Comparison of ENCODE assay signal across 29 mouse cellular contexts in genomic region chr15:98646737-98647136, GRCm38 (mm10). TPM values are rescaled to one million over a fixed set of nuclear protein-coding genes. Genes with fewer than 3 reads are reported as not detected.
DNase-seq lines count a peak whose midpoint lies in the region; ATAC-seq lines count a peak whose summit lies in the region.
"Had no signal": no experiment of that assay in that cellular context is flagged by ENCODE, and none has a peak within 500 bp of the region (broad histone marks: within the 10 kb centered on the region; RNA-seq: fewer than 3 reads in every experiment).

No protein-coding gene starts in this region.

- no peaks in the 10 kb centered on the region for H3K9me3 ChIP-seq in forebrain, embryonic 16.5 days (ENCODE audit: control insufficient read depth, low read length)
- no peaks in the 10 kb centered on the region for H3K9me3 ChIP-seq in forebrain, embryonic 14.5 days (replicated peaks; ENCODE audit: control insufficient read depth, low read length)
- no peaks in the 10 kb centered on the region for H3K9me3 ChIP-seq in hindbrain, embryonic 16.5 days (ENCODE audit: control insufficient read depth, low read length)
- H3K9me3 ChIP-seq in hindbrain, embryonic 14.5 days (ENCODE audit: control insufficient read depth, low read length): no peaks in the 10 kb centered on the region
- H3K9me3 ChIP-seq in midbrain, embryonic 16.5 days (replicated peaks; ENCODE audit: control insufficient read depth, low read length, poor library complexity, severe bottlenecking): no peaks in the 10 kb centered on the region
- H3K9me3 ChIP-seq in midbrain, embryonic 11.5 days (ENCODE audit: control insufficient read depth, low read length): no peaks in the 10 kb centered on the region
- H3K9me3 ChIP-seq: embryonic facial prominence, embryonic 12.5 days; embryonic facial prominence, embryonic 15.5 days; forebrain, embryonic 13.5 days; G1E; heart, embryonic 12.5 days; heart, embryonic 15.5 days; hindbrain, embryonic 15.5 days; intestine, embryonic 15.5 days had no signal

- H3K4me1 ChIP-seq in forebrain, embryonic 16.5 days (replicated peaks; ENCODE audit: control insufficient read depth, insufficient read depth, low read length): no peaks in the 10 kb centered on the region
- no peaks in the 10 kb centered on the region for H3K4me1 ChIP-seq in forebrain, embryonic 14.5 days (ENCODE audit: control insufficient read depth, insufficient read depth, low read length)
- no peaks in the 10 kb centered on the region for H3K4me1 ChIP-seq in hindbrain, embryonic 16.5 days (ENCODE audit: control insufficient read depth, insufficient read depth, low read depth, low read length)
- no peaks in the 10 kb centered on the region for H3K4me1 ChIP-seq in hindbrain, embryonic 14.5 days (replicated peaks; ENCODE audit: control insufficient read depth, insufficient read depth, low read length)
- no peaks in the 10 kb centered on the region for H3K4me1 ChIP-seq in midbrain, embryonic 16.5 days (ENCODE audit: control insufficient read depth, insufficient read depth, low read length)
- no peaks in the 10 kb centered on the region for H3K4me1 ChIP-seq in midbrain, embryonic 11.5 days (ENCODE audit: control insufficient read depth, insufficient read depth, low read length)
- H3K4me1 ChIP-seq: embryonic facial prominence, embryonic 12.5 days; embryonic facial prominence, embryonic 15.5 days; forebrain, embryonic 13.5 days; heart, embryonic 12.5 days; heart, embryonic 15.5 days; hindbrain, embryonic 15.5 days; intestine, embryonic 15.5 days had no signal

- no peak overlapping the region for H3K27ac ChIP-seq in forebrain, embryonic 16.5 days (ENCODE audit: low read length)
- H3K27ac ChIP-seq in forebrain, embryonic 14.5 days (ENCODE audit: low read depth, low read length): no peak overlapping the region
- no peak overlapping the region for H3K27ac ChIP-seq in hindbrain, embryonic 16.5 days (ENCODE audit: low read depth, low read length)
- H3K27ac ChIP-seq in hindbrain, embryonic 14.5 days: no peak overlapping the region
- 0 out of 2 replicates have a peak overlapping the region, but pooled peaks have one; percentile 38 for H3K27ac ChIP-seq in midbrain, embryonic 16.5 days (ENCODE audit: low read length)
- no peak overlapping the region for H3K27ac ChIP-seq in midbrain, embryonic 11.5 days (ENCODE audit: low read depth, low read length)
- H3K27ac ChIP-seq: embryonic facial prominence, embryonic 12.5 days; embryonic facial prominence, embryonic 15.5 days; forebrain, embryonic 13.5 days; gastrocnemius, adult 2 months; heart, embryonic 15.5 days; hindbrain, embryonic 15.5 days; intestine, embryonic 15.5 days had no signal

- ATAC-seq in forebrain, embryonic 16.5 days: peak; percentile 9; the same call in 1 of the 2 replicates
- no peak for ATAC-seq in forebrain, embryonic 14.5 days
- ATAC-seq in hindbrain, embryonic 16.5 days: peak; percentile 46; the same call in 1 of the 2 replicates
- no peak for ATAC-seq in hindbrain, embryonic 14.5 days (ENCODE audit: low FRiP score)
- ATAC-seq in midbrain, embryonic 16.5 days: no peak
- ATAC-seq in midbrain, embryonic 11.5 days (ENCODE audit: low FRiP score): no peak
- ATAC-seq: intestine, embryonic 15.5 days had no signal

- H3K27me3 ChIP-seq in forebrain, embryonic 16.5 days (replicated peaks; ENCODE audit: control insufficient read depth, insufficient read depth, low read length): no peaks in the 10 kb centered on the region
- H3K27me3 ChIP-seq in forebrain, embryonic 14.5 days (replicated peaks; ENCODE audit: control insufficient read depth, insufficient read depth, low read length): no peaks in the 10 kb centered on the region
- H3K27me3 ChIP-seq in hindbrain, embryonic 16.5 days (replicated peaks; ENCODE audit: control insufficient read depth, insufficient read depth, low read length): no peaks in the 10 kb centered on the region
- H3K27me3 ChIP-seq in hindbrain, embryonic 14.5 days (ENCODE audit: control insufficient read depth, insufficient read depth, low read length): no peaks in the 10 kb centered on the region
- H3K27me3 ChIP-seq in midbrain, embryonic 16.5 days (ENCODE audit: control insufficient read depth, insufficient read depth, low read depth, low read length): no peaks in the 10 kb centered on the region
- H3K27me3 ChIP-seq in midbrain, embryonic 11.5 days (ENCODE audit: control insufficient read depth, insufficient read depth, low read length): no peaks in the 10 kb centered on the region
- H3K27me3 ChIP-seq: CH12.LX; embryonic facial prominence, embryonic 12.5 days; embryonic facial prominence, embryonic 15.5 days; forebrain, embryonic 13.5 days; heart, embryonic 12.5 days; heart, embryonic 15.5 days; hindbrain, embryonic 15.5 days; intestine, embryonic 15.5 days had no signal

- 73% methylated on average over 8 of the region's 8 CpGs for WGBS in forebrain, embryonic 16.5 days
- 81% methylated on average over 8 of the region's 8 CpGs for WGBS in forebrain, embryonic 14.5 days
- WGBS in hindbrain, embryonic 16.5 days: 89% methylated on average over 8 of the region's 8 CpGs
- WGBS in hindbrain, embryonic 14.5 days: 91% methylated on average over 8 of the region's 8 CpGs
- 86% methylated on average over 7 of the region's 8 CpGs for WGBS in midbrain, embryonic 16.5 days
- 85% methylated on average over 8 of the region's 8 CpGs for WGBS in midbrain, embryonic 11.5 days

- DNase-seq in forebrain, embryonic 14.5 days (ENCODE audit: low spot score): no peak
- DNase-seq in hindbrain, embryonic 14.5 days (ENCODE audit: low spot score): no peak
- DNase-seq in midbrain, embryonic 11.5 days (ENCODE audit: low spot score, missing footprints): no peak
- DNase-seq in MN1 (ENCODE audit: low spot score): peak; percentile 63
- DNase-seq in urinary bladder, adult 18-20 months (ENCODE audit: low spot score in 2 of 2): no peak
- DNase-seq: adrenal gland, adult 2 months; adrenal gland, postnatal 14 days; B cell, adult 2 months; cerebellum, adult 11 months; cerebellum, adult 2 months; cerebellum, adult 9-11 months; cerebellum, postnatal 25 days; gastrocnemius, adult 2 months; gastrocnemius, postnatal 14 days; heart, adult 18-20 months; heart, postnatal 10 days; heart, postnatal 4 days had no signal

- peaks cover 60% of the 10 kb centered on the region for H3K36me3 ChIP-seq in forebrain, embryonic 16.5 days (ENCODE audit: control insufficient read depth, insufficient read depth)
- H3K36me3 ChIP-seq in forebrain, embryonic 14.5 days (ENCODE audit: control insufficient read depth, insufficient read depth, low read length): peaks cover 100% of the 10 kb centered on the region
- peaks cover 77% of the 10 kb centered on the region for H3K36me3 ChIP-seq in hindbrain, embryonic 16.5 days (ENCODE audit: control insufficient read depth, insufficient read depth, low read length)
- peaks cover 98% of the 10 kb centered on the region for H3K36me3 ChIP-seq in hindbrain, embryonic 14.5 days (replicated peaks; ENCODE audit: control insufficient read depth, insufficient read depth)
- H3K36me3 ChIP-seq in midbrain, embryonic 16.5 days (ENCODE audit: control insufficient read depth, insufficient read depth, low read length): peaks cover 77% of the 10 kb centered on the region
- peaks cover 65% of the 10 kb centered on the region for H3K36me3 ChIP-seq in midbrain, embryonic 11.5 days (ENCODE audit: control insufficient read depth, insufficient read depth, low read length)

- H3K4me3 ChIP-seq in forebrain, embryonic 16.5 days (replicated peaks; ENCODE audit: low read length): no peak overlapping the region
- no peak overlapping the region for H3K4me3 ChIP-seq in forebrain, embryonic 14.5 days (ENCODE audit: low read depth, low read length)
- H3K4me3 ChIP-seq in hindbrain, embryonic 16.5 days (ENCODE audit: low read length): no peak overlapping the region
- H3K4me3 ChIP-seq in hindbrain, embryonic 14.5 days (replicated peaks; ENCODE audit: low read length): no peak overlapping the region
- H3K4me3 ChIP-seq in midbrain, embryonic 16.5 days (ENCODE audit: low read depth, low read length): no peak overlapping the region
- H3K4me3 ChIP-seq in midbrain, embryonic 11.5 days (ENCODE audit: low read depth, low read length): no peak overlapping the region
- H3K4me3 ChIP-seq: embryonic facial prominence, embryonic 12.5 days; embryonic facial prominence, embryonic 15.5 days; forebrain, embryonic 13.5 days; gastrocnemius, adult 2 months; heart, embryonic 12.5 days; heart, embryonic 15.5 days; hindbrain, embryonic 15.5 days; intestine, embryonic 15.5 days had no signal

- no peak overlapping the region for H3K9ac ChIP-seq in forebrain, embryonic 16.5 days (replicated peaks; ENCODE audit: low read depth, low read length)
- H3K9ac ChIP-seq in forebrain, embryonic 14.5 days (ENCODE audit: low read length): no peak overlapping the region
- H3K9ac ChIP-seq in hindbrain, embryonic 16.5 days (ENCODE audit: low read depth, low read length): no peak overlapping the region
- no peak overlapping the region for H3K9ac ChIP-seq in hindbrain, embryonic 14.5 days
- no peak overlapping the region for H3K9ac ChIP-seq in midbrain, embryonic 16.5 days (ENCODE audit: low read depth, low read length)
- H3K9ac ChIP-seq in midbrain, embryonic 11.5 days (ENCODE audit: low read length): no peak overlapping the region
- H3K9ac ChIP-seq: embryonic facial prominence, embryonic 12.5 days; embryonic facial prominence, embryonic 15.5 days; forebrain, embryonic 13.5 days; heart, embryonic 12.5 days; heart, embryonic 15.5 days; hindbrain, embryonic 15.5 days; intestine, embryonic 15.5 days had no signal

- H3K4me2 ChIP-seq in forebrain, embryonic 16.5 days (ENCODE audit: low read length): no peak overlapping the region
- H3K4me2 ChIP-seq in forebrain, embryonic 14.5 days (ENCODE audit: low read length): no peak overlapping the region
- H3K4me2 ChIP-seq in hindbrain, embryonic 16.5 days (ENCODE audit: low read length): no peak overlapping the region
- no peak overlapping the region for H3K4me2 ChIP-seq in hindbrain, embryonic 14.5 days (replicated peaks)
- no peak overlapping the region for H3K4me2 ChIP-seq in midbrain, embryonic 16.5 days (ENCODE audit: low read length)
- H3K4me2 ChIP-seq in midbrain, embryonic 11.5 days: no peak overlapping the region
- H3K4me2 ChIP-seq: embryonic facial prominence, embryonic 12.5 days; embryonic facial prominence, embryonic 15.5 days; forebrain, embryonic 13.5 days; heart, embryonic 12.5 days; heart, embryonic 15.5 days; hindbrain, embryonic 15.5 days; intestine, embryonic 15.5 days had no signal

RNA-seq across cellular contexts. Expression of gene Ddx23, which starts 16.0 kb away (rescaled TPM):
- polyA plus RNA-seq in forebrain, embryonic 16.5 days (2015; fragmentation: Nextera tagmentation; extraction: Ambion mirVana): 17.6 and 25.5 TPM in 2 replicates
- 18.2 and 24.3 TPM in 2 replicates for polyA plus RNA-seq in forebrain, embryonic 14.5 days (2014; fragmentation: Nextera tagmentation; extraction: Ambion mirVana)
- 17.8 and 19.7 TPM in 2 replicates for polyA plus RNA-seq in hindbrain, embryonic 16.5 days (2015; fragmentation: Nextera tagmentation; extraction: Ambion mirVana)
- polyA plus RNA-seq in hindbrain, embryonic 14.5 days (2014; fragmentation: Nextera tagmentation; extraction: Ambion mirVana): 22.5 and 24.2 TPM in 2 replicates
- polyA plus RNA-seq in midbrain, embryonic 16.5 days (2015; fragmentation: Nextera tagmentation; extraction: Ambion mirVana): 17.8 and 18.9 TPM in 2 replicates
- 24.8 and 24.9 TPM in 2 replicates for polyA plus RNA-seq in midbrain, embryonic 11.5 days (2014; fragmentation: Nextera tagmentation; extraction: Ambion mirVana)

RNA-seq across cellular contexts. Expression of gene Cacnb3, which starts 16.1 kb away (rescaled TPM):
- polyA plus RNA-seq in forebrain, embryonic 16.5 days (2015; fragmentation: Nextera tagmentation; extraction: Ambion mirVana): 138 and 168 TPM in 2 replicates
- 75.9 and 95.4 TPM in 2 replicates for polyA plus RNA-seq in forebrain, embryonic 14.5 days (2014; fragmentation: Nextera tagmentation; extraction: Ambion mirVana)
- 129 and 141 TPM in 2 replicates for polyA plus RNA-seq in hindbrain, embryonic 16.5 days (2015; fragmentation: Nextera tagmentation; extraction: Ambion mirVana)
- 98.3 and 101 TPM in 2 replicates for polyA plus RNA-seq in hindbrain, embryonic 14.5 days (2014; fragmentation: Nextera tagmentation; extraction: Ambion mirVana)
- 198 and 205 TPM in 2 replicates for polyA plus RNA-seq in midbrain, embryonic 16.5 days (2015; fragmentation: Nextera tagmentation; extraction: Ambion mirVana)
- 35.5 and 39.5 TPM in 2 replicates for polyA plus RNA-seq in midbrain, embryonic 11.5 days (2014; fragmentation: Nextera tagmentation; extraction: Ambion mirVana)

RNA-seq across cellular contexts. Expression of gene Rnd1, which starts 30.5 kb away (rescaled TPM):
- polyA plus RNA-seq in forebrain, embryonic 16.5 days (2015; fragmentation: Nextera tagmentation; extraction: Ambion mirVana): 15.5 and 16.4 TPM in 2 replicates
- 6.3 and 6.8 TPM in 2 replicates for polyA plus RNA-seq in forebrain, embryonic 14.5 days (2014; fragmentation: Nextera tagmentation; extraction: Ambion mirVana)
- polyA plus RNA-seq in hindbrain, embryonic 16.5 days (2015; fragmentation: Nextera tagmentation; extraction: Ambion mirVana): 12.6 and 16.7 TPM in 2 replicates
- polyA plus RNA-seq in hindbrain, embryonic 14.5 days (2014; fragmentation: Nextera tagmentation; extraction: Ambion mirVana): 6.0 and 6.1 TPM in 2 replicates
- polyA plus RNA-seq in midbrain, embryonic 16.5 days (2015; fragmentation: Nextera tagmentation; extraction: Ambion mirVana): 15.5 and 19.8 TPM in 2 replicates
- polyA plus RNA-seq in midbrain, embryonic 11.5 days (2014; fragmentation: Nextera tagmentation; extraction: Ambion mirVana): 6.1 and 6.3 TPM in 2 replicates

RNA-seq across cellular contexts. Expression of gene Adcy6, which starts 36.9 kb away (rescaled TPM):
- 11.2 and 16.1 TPM in 2 replicates for polyA plus RNA-seq in forebrain, embryonic 16.5 days (2015; fragmentation: Nextera tagmentation; extraction: Ambion mirVana)
- 6.4 and 10.4 TPM in 2 replicates for polyA plus RNA-seq in forebrain, embryonic 14.5 days (2014; fragmentation: Nextera tagmentation; extraction: Ambion mirVana)
- polyA plus RNA-seq in hindbrain, embryonic 16.5 days (2015; fragmentation: Nextera tagmentation; extraction: Ambion mirVana): 9.1 and 10.1 TPM in 2 replicates
- 8.4 and 11.0 TPM in 2 replicates for polyA plus RNA-seq in hindbrain, embryonic 14.5 days (2014; fragmentation: Nextera tagmentation; extraction: Ambion mirVana)
- 9.9 and 10.2 TPM in 2 replicates for polyA plus RNA-seq in midbrain, embryonic 16.5 days (2015; fragmentation: Nextera tagmentation; extraction: Ambion mirVana)
- 9.3 and 10.6 TPM in 2 replicates for polyA plus RNA-seq in midbrain, embryonic 11.5 days (2014; fragmentation: Nextera tagmentation; extraction: Ambion mirVana)
- polyA plus RNA-seq: G1E had no signal

Comparison
In these comparisons a context has a peak if more than half of its experiments do, and no peak if none do; other contexts are left out.
1. ATAC-seq: peak in forebrain, embryonic 16.5 days (single experiment) and hindbrain, embryonic 16.5 days (single experiment); none in forebrain, embryonic 14.5 days (single experiment), hindbrain, embryonic 14.5 days (single experiment), midbrain, embryonic 16.5 days (single experiment) and midbrain, embryonic 11.5 days (single experiment).